Mouse (Mus musculus): Measurements from ENCODE around the gene Tulp3. TPM values are rescaled to one million over a fixed set of nuclear protein-coding genes. Genes with fewer than 3 reads are reported as not detected.

The Tulp3 gene
- total RNA-seq, 2 experiments from 2014 or later: 5.9 to 6.6 TPM

GRCm38 (mm10) chr6:128376371-128377085 is 20.9 kb upstream of the Tulp3 start:
- no peak for TF ChIP-seq CTCF (IDR thresholded peaks at IDR 0.05)
- no peak for DNase-seq
- no peak overlapping the region for H3K4me3 ChIP-seq
- H3K27ac ChIP-seq: no peak overlapping the region
- intact Hi-C loops (cut with DNase I): no loop called here

- Histone ChIP-seq H3K27ac (peak within 1 kb of the TSS; percentile 44), H3K4me3 (no peak within 1 kb of the TSS)
- TF ChIP-seq CTCF (IDR thresholded peaks at IDR 0.05): no peak
- DNase-seq: peak; percentile 59
- intact Hi-C loops (cut with DNase I): no loop called here
These were observed 19.5 kb upstream of the Tulp3 start, which contains the start of the genes Tex52 and Gm44596 for GRCm38 (mm10) chr6:128375192-128375591. Gene Tex52 (plus strand): TSS chr6:128375456. Gene Gm44596 (plus strand): TSS chr6:128375503.

GRCm38 (mm10) chr6:128370040-128370439 is 14.4 kb upstream of the Tulp3 start:
- Histone ChIP-seq H3K27ac (no peak overlapping the region), H3K4me3 (no peak overlapping the region)
- no peak for TF ChIP-seq CTCF (IDR thresholded peaks at IDR 0.05)
- intact Hi-C loops (cut with DNase I): no loop called here
- no peak for DNase-seq

- TF ChIP-seq CTCF (IDR thresholded peaks at IDR 0.05): no peak
- Histone ChIP-seq H3K27ac (no peak overlapping the region), H3K4me3 (no peak overlapping the region)
- DNase-seq: no peak
- intact Hi-C loops (cut with DNase I): no loop called here
These were observed 10.8 kb upstream of the Tulp3 start for GRCm38 (mm10) chr6:128366466-128366865.

- Histone ChIP-seq H3K4me3 (no peak overlapping the region), H3K27ac (no peak overlapping the region)
- intact Hi-C loops (cut with DNase I): no loop called here
- no peak for DNase-seq
- no peak for TF ChIP-seq CTCF (IDR thresholded peaks at IDR 0.05)
These were observed 9.1 kb upstream of the Tulp3 start for GRCm38 (mm10) chr6:128364721-128365120.

GRCm38 (mm10) chr6:128363007-128363825 is 7.6 kb upstream of the Tulp3 start:
- no peak for TF ChIP-seq CTCF (IDR thresholded peaks at IDR 0.05)
- no peak for DNase-seq
- Histone ChIP-seq H3K27ac (peak overlapping the region; percentile 92), H3K4me3 (peak overlapping the region; percentile 95)
- intact Hi-C loops (cut with DNase I): no loop called here

GRCm38 (mm10) chr6:128362381-128363006 is 6.8 kb upstream of the Tulp3 start, which contains the start of the genes Rhno1 and Foxm1:
Gene Rhno1 (minus strand): TSS chr6:128362911.
Gene Foxm1 (plus strand): TSS chr6:128362967.
- H3K4me3 ChIP-seq: peak within 1 kb of the TSS; percentile 95
- TF ChIP-seq CTCF (IDR thresholded peaks at IDR 0.05): no peak
- intact Hi-C loops (cut with DNase I): no loop called here

GRCm38 (mm10) chr6:128361901-128362300 is 6.2 kb upstream of the Tulp3 start:
- no peak for TF ChIP-seq CTCF (IDR thresholded peaks at IDR 0.05)
- intact Hi-C loops (cut with DNase I): no loop called here
- peak overlapping the region; percentile 95 for H3K4me3 ChIP-seq
- peak overlapping the region; percentile 92 for H3K27ac ChIP-seq
- no peak for DNase-seq

More at GRCm38 (mm10) chr6:128362381-128363006, 6.8 kb upstream of the Tulp3 start, which contains the start of the genes Rhno1 and Foxm1:
- DNase-seq: peak; percentile 93
- peak within 1 kb of the TSS; percentile 92 for H3K27ac ChIP-seq

GRCm38 (mm10) chr6:128358999-128359398 is 3.3 kb upstream of the Tulp3 start:
- Histone ChIP-seq H3K4me3 (no peak overlapping the region), H3K27ac (no peak overlapping the region)
- intact Hi-C loops (cut with DNase I): loop anchor here (1.0 to 2.0 kb wide), 2 partner anchors 41 to 124 kb away; no protein-coding TSS in a partner anchor
- TF ChIP-seq CTCF (IDR thresholded peaks at IDR 0.05): peak; percentile 96
- DNase-seq: peak; percentile 66

- Histone ChIP-seq H3K4me3 (peak overlapping the region; percentile 95), H3K27ac (peak overlapping the region; percentile 89)
- no peak for DNase-seq
- TF ChIP-seq CTCF (IDR thresholded peaks at IDR 0.05): no peak
- intact Hi-C loops (cut with DNase I): no loop called here
These were observed 410 bp downstream of the Tulp3 start for GRCm38 (mm10) chr6:128355201-128355681.

GRCm38 (mm10) chr6:128354140-128354539 is 1.5 kb downstream of the Tulp3 start:
- peak overlapping the region; percentile 89; the same call in 1 of the 2 replicates for H3K27ac ChIP-seq
- no peak for TF ChIP-seq CTCF (IDR thresholded peaks at IDR 0.05)
- DNase-seq: no peak
- intact Hi-C loops (cut with DNase I): no loop called here
- peak overlapping the region; percentile 95; the same call in 1 of the 2 replicates for H3K4me3 ChIP-seq

- no peak overlapping the region for H3K4me3 ChIP-seq
- DNase-seq: no peak
- intact Hi-C loops (cut with DNase I): no loop called here
- no peak for TF ChIP-seq CTCF (IDR thresholded peaks at IDR 0.05)
- peak overlapping the region; percentile 50 for H3K27ac ChIP-seq
These were observed 5.9 kb downstream of the Tulp3 start for GRCm38 (mm10) chr6:128349711-128350110.

All from gastrocnemius, adult 2 months (tissue).